Mouse (Mus musculus) hindbrain, postnatal 0 days (tissue): Measurements from ENCODE around the gene Ankle2. TPM values are rescaled to one million over a fixed set of nuclear protein-coding genes. Genes with fewer than 3 reads are reported as not detected.

Experiments
- ATAC-seq: fragments of 200-750 bp; cut with Nextera tagmentation; 2 replicates; pipeline ENCODE4 v1.8.0; 2017; ENCODE audit warnings: mild to moderate bottlenecking, moderate TSS enrichment, moderate library complexity
- DNase-seq: peaks from one replicate; pipeline ENCODE4 v3.0.0-alpha.2; 2015; ENCODE audit warnings: low spot score
- H3K27ac ChIP-seq: fragments of 300-500 bp; sonication (generic); 2 replicates; pipeline ENCODE4 v1.5.1; 2014; ENCODE audit warnings: mild to moderate bottlenecking
- H3K27me3 ChIP-seq: fragments of 300-500 bp; sonication (generic); 2 replicates; pipeline ENCODE4 v1.6.1; 2014; ENCODE audit warnings: low read length, mixed read lengths; ENCODE audit not compliant: insufficient read depth
- H3K36me3 ChIP-seq: fragments of 300-500 bp; sonication (generic); 2 replicates; pipeline ENCODE4 v1.6.1; 2014; ENCODE audit warnings: low read length, mixed read lengths; ENCODE audit not compliant: insufficient read depth
- H3K4me1 ChIP-seq: fragments of 300-500 bp; sonication (generic); 2 replicates; pipeline ENCODE4 v1.6.1; 2014; ENCODE audit warnings: antibody characterized with exemption, low read length, mixed read lengths; ENCODE audit not compliant: insufficient read depth
- H3K4me2 ChIP-seq: fragments of 300-500 bp; sonication (generic); 2 replicates; pipeline ENCODE4 v1.6.1; 2014; ENCODE audit warnings: low read depth, mild to moderate bottlenecking, low read length, moderate library complexity, mixed read lengths
- H3K4me3 ChIP-seq: fragments of 300-500 bp; sonication (generic); 2 replicates; pipeline ENCODE4 v1.5.1; 2014; ENCODE audit warnings: low read length
- H3K9ac ChIP-seq: fragments of 300-500 bp; sonication (generic); replicated peaks from 2 replicates; pipeline ENCODE4 v1.6.1; 2014; ENCODE audit warnings: mild to moderate bottlenecking, low read length, moderate library complexity, mixed read lengths
- H3K9me3 ChIP-seq: fragments of 300-500 bp; sonication (generic); 2 replicates; pipeline ENCODE4 v1.6.1; 2016; ENCODE audit warnings: low read length, mixed read lengths
- CTCF ChIP-seq: IDR thresholded peaks from 2 replicates; pipeline ENCODE4 v1.5.1; 2016; ENCODE audit warnings: antibody characterized with exemption, control low read depth, low read depth
- WGBS: fragments of 180-500 bp; shearing (Covaris S2); extraction: QIAGEN DNeasy Blood & Tissue Kit; methylation state at CpG from one replicate; pipeline ENCODE4 v1.1.7; 2014; 5-methylcytosine and 5-hydroxymethylcytosine counted together
- polyA plus RNA-seq: library from polyadenylated mRNA; unstranded; fragments of >200 nt; fragmentation: Nextera tagmentation; extraction: Ambion mirVana; gene quantifications from 2 replicates; pipeline ENCODE4 v1.2.1, GENCODE M21; 2015
- total RNA-seq: library from RNA; depleted of rRNA; stranded (reverse); fragments of >200 nt; gene quantifications from 2 replicates; pipeline ENCODE4 v1.2.3, GENCODE M21; 2014

Gene Ankle2
- total and polyA plus RNA-seq, 2 experiments from 2014 or later, result 19.6 to 25.0 TPM

DNA sequence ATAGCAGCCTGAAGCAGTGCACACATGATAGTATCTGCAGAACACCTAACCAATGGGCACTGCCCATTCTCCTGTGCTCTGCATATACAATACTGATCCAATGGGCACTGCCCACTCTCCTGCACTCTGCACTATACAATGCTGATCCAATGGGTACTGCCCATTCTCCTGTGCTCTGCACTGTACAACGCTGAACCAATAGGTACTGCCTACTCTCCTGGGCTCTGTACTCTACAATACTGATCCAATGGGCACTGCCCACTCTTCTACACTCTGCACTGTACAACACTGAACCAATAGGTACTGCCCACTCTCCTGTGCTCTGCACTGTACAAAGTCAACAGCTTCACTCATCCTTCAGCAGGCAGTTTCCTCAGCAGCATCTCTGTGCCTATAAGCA is 46.1 kb downstream of the Ankle2 start:
- DNase-seq (no peak), ATAC-seq (no peak)
- no peaks in the 10 kb centered on the region for H3K27me3 ChIP-seq
- H3K4me3 ChIP-seq, result no peak overlapping the region
- no peaks in the 10 kb centered on the region for H3K4me1 ChIP-seq
- H3K4me2 ChIP-seq, result no peak overlapping the region
- H3K9ac ChIP-seq, result no peak overlapping the region
- H3K27ac ChIP-seq, result no peak overlapping the region
- 96% methylated on average over 1 of the region's 1 CpGs for WGBS
- no peaks in the 10 kb centered on the region for H3K36me3 ChIP-seq
- TF ChIP-seq CTCF, result no peak
- no peaks in the 10 kb centered on the region for H3K9me3 ChIP-seq

GRCm38 (mm10) chr5:110281984-110282383 is 51.2 kb downstream of the Ankle2 start:
- Histone ChIP-seq H3K27me3 (no peaks in the 10 kb centered on the region), H3K4me3 (no peak overlapping the region), H3K9ac (no peak overlapping the region), H3K4me1 (peaks cover 4% of the 10 kb centered on the region; the same call in 1 of the 2 replicates), H3K4me2 (no peak overlapping the region), H3K27ac (no peak overlapping the region), H3K36me3 (no peaks in the 10 kb centered on the region), H3K9me3 (no peaks in the 10 kb centered on the region)
- no peak for TF ChIP-seq CTCF
- ATAC-seq, result no peak
- 73% methylated on average over 2 of the region's 2 CpGs for WGBS
- DNase-seq, result no peak

DNA sequence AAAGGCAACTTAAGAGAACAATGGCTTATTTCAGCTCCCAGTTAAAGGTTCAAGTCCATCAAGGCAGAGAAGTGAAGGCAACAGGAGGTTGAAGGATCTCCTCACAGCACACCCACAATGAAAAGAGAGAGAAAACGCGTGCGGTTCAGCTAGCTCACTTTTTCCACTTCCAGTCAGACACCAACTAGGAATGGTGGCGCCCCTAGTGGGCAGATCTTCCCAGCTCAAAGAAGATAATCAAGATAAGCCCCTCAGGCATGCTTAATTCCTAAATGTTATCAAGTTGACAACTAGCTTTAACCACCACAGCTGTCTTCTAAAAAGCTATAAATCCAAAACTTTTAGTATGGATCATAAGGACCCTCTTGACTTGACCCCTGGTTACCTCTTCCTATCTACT is 53.7 kb downstream of the Ankle2 start:
- no peaks in the 10 kb centered on the region for H3K9me3 ChIP-seq
- H3K36me3 ChIP-seq, result no peaks in the 10 kb centered on the region
- DNase-seq, result peak; percentile 65
- 14% methylated on average over 4 of the region's 4 CpGs for WGBS
- peaks cover 4% of the 10 kb centered on the region; the same call in 1 of the 2 replicates for H3K4me1 ChIP-seq
- peak; percentile 75 for TF ChIP-seq CTCF
- no peak overlapping the region for H3K27ac ChIP-seq
- no peak overlapping the region for H3K4me3 ChIP-seq
- peak overlapping the region; percentile 97 for H3K4me2 ChIP-seq
- H3K9ac ChIP-seq, result no peak overlapping the region
- no peaks in the 10 kb centered on the region for H3K27me3 ChIP-seq
- no peak for ATAC-seq

GRCm38 (mm10) chr5:110285156-110285555 is 54.4 kb downstream of the Ankle2 start:
- H3K9me3 ChIP-seq, result no peaks in the 10 kb centered on the region
- ATAC-seq (no peak), DNase-seq (no peak)
- H3K9ac ChIP-seq, result peak overlapping the region; percentile 70; the same call in 1 of the 2 replicates
- no peaks in the 10 kb centered on the region for H3K36me3 ChIP-seq
- no peak overlapping the region for H3K27ac ChIP-seq
- peak overlapping the region; percentile 97 for H3K4me2 ChIP-seq
- H3K4me1 ChIP-seq, result peaks cover 4% of the 10 kb centered on the region; the same call in 1 of the 2 replicates
- TF ChIP-seq CTCF, result no peak
- 8% methylated on average over 15 of the region's 15 CpGs for WGBS
- H3K4me3 ChIP-seq, result peak overlapping the region; percentile 73
- H3K27me3 ChIP-seq, result no peaks in the 10 kb centered on the region

DNA sequence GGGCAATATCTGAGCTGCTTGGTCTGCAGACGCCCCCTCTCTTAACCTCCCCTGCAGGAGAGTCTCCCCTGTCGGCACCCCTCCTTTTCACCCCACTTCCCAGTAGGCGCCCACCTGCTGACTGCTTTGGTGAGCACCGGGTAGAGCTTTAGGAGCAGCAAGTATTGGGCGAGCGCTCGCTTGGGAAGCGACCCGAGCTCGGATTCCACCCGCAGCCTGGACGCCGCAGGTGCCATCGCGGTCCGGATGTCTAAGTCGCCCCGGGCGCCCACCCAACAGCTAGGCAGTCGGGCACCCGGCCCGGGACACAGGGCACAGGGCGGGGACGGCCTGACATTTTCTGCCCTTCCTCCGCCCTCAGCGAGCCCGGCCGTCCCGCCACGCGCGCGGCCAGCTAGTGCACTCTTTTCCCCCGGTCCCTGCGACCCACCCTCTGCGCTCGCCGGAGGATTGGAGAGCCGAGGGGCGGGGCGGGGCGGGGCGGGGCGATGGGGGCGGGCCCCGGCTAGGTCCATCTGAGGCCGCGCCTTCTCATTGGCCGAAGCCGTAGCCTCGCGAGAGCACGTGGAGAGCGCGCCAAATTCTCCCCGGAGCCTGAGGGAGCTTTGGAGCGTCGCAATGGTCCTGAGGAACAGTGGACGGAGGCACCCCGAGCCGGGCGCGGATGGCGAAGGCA is 55.1 kb downstream of the Ankle2 start, which contains the start of the genes Pxmp2 and Pole:
Gene Pxmp2 (minus strand): TSS at position 417 of the 676 bp plus-strand sequence.
Gene Pole (plus strand): TSS at position 537 of the 676 bp plus-strand sequence.
- no peak; the same call in 1 of the 2 replicates for TF ChIP-seq CTCF
- WGBS, result under 1% methylated on average over 63 of the region's 64 CpGs
- Histone ChIP-seq H3K36me3 (no peaks in the 10 kb centered on the region), H3K27me3 (no peaks in the 10 kb centered on the region), H3K27ac (peak within 1 kb of the TSS; percentile 48; the same call in 1 of the 2 replicates), H3K9me3 (no peaks in the 10 kb centered on the region), H3K4me1 (peaks cover 4% of the 10 kb centered on the region; the same call in 1 of the 2 replicates), H3K4me2 (peak within 1 kb of the TSS; percentile 97), H3K9ac (peak within 1 kb of the TSS; percentile 70), H3K4me3 (peak within 1 kb of the TSS; percentile 73)
- ATAC-seq (peak; percentile 99), DNase-seq (peak; percentile 95)

DNA sequence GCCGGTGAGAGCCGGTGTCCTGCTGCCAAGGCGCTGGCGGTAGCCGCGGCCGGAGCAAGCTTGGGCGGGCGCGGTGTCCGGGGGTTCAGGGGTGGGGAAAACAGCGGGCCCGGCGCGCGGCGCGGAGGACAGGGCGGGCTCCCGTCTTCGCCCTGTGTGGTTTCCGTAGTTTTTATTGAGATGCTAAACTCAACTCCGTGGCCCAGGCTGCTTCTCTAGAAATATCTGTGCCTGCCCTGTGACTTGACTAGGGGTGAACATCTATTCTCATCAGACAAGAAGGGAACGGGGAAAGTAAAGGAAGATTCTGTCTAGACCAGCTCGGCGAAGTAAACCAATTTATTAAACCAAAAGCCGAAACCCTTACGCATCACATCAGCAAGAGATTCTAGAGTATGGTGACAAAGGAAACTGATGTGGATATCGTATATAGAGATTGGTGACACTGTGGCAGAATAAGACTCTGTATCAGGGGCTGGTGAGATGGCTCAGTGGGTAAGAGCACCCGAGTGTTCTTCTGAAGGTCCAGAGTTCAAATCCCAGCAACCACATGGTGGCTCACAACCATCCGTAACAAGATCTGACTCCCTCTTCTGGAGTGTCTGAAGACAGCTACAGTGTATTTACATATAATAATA is 55.8 kb downstream of the Ankle2 start:
- no peaks in the 10 kb centered on the region for H3K27me3 ChIP-seq
- H3K27ac ChIP-seq, result 0 out of 2 replicates have a peak overlapping the region, but pooled peaks have one; percentile 11
- peaks cover 4% of the 10 kb centered on the region; the same call in 1 of the 2 replicates for H3K4me1 ChIP-seq
- no peaks in the 10 kb centered on the region for H3K36me3 ChIP-seq
- WGBS, result 2% methylated on average over 30 of the region's 31 CpGs
- DNase-seq (peak; percentile 2), ATAC-seq (peak; percentile 75)
- peak overlapping the region; percentile 97 for H3K4me2 ChIP-seq
- no peak for TF ChIP-seq CTCF
- peak overlapping the region; percentile 70 for H3K9ac ChIP-seq
- no peaks in the 10 kb centered on the region for H3K9me3 ChIP-seq
- H3K4me3 ChIP-seq, result peak overlapping the region; percentile 73
